Mouse (Mus musculus) layer of hippocampus, adult 11-12 months (tissue): ENCODE measurements around the gene Ubd.
A peak's percentile ranks its signal among the peaks of the same experiment; 100 is the strongest.
"Not testable (repeated sequence)": the region's sequence is repeated elsewhere in the genome, so short reads cannot be mapped to it uniquely, and the experiment has no call there.

Experiments
- DNase-seq: peaks from one replicate; pipeline ENCODE4 v3.0.0; 2022; ENCODE audit warnings: low spot score

Gene Ubd

DNA sequence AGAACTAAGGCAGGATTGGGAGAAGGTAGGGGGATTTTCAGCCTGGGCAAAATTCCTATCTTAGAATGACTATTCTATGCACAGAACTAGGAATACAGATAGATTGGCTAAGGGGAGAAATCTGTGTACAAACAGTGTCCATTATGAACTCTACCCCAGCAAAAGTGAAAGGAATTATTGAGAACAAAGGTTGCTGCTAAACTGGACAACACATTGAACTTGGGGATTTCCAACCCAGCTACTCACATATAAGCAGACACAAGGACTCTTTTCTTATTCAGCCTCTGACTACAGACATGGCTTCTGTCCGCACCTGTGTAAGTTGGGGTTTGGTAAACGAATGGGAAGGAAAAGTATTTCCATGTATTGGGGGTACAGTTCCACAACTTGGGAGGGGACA, at the start of gene Ubd:
Gene Ubd, plus strand, starts transcription at position 237 of the 400 bp plus-strand sequence.
- DNase-seq: no peak

DNA sequence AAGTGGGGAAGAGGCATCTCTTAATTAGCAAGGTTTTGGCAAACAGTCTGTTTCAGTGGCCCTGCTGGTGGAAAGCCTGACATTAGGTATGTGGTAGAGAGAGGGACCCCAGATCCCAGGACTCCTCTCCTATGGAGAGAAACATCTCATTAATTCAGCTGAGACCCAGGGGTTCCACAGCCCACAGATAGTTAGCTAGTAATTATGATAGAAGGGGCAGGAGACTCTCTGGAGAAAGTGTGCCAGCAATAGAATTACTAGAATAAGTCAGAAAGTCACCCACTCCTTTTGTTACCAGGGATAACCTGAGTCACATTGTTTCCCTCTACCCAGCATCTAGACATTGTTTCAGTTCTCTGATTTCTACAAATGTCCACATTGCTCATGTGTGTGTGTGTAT, 32.3 kb upstream of the Ubd start, which contains the start of gene Olfr93:
Gene Olfr93, minus strand, starts transcription at position 101 of the 400 bp plus-strand sequence.
- DNase-seq: no peak

- no peak for DNase-seq
Measured at GRCm38 (mm10) chr17:37185474-37185873, 8.2 kb upstream of the Ubd start.

GRCm38 (mm10) chr17:37190711-37191110, 3.0 kb upstream of the Ubd start:
- peak; percentile 58 for DNase-seq

- DNase-seq: no peak
Measured at GRCm38 (mm10) chr17:37193032-37193431, 660 bp upstream of the Ubd start.

- no peak for DNase-seq
Measured at GRCm38 (mm10) chr17:37194782-37195181, 1.1 kb downstream of the Ubd start.

DNA sequence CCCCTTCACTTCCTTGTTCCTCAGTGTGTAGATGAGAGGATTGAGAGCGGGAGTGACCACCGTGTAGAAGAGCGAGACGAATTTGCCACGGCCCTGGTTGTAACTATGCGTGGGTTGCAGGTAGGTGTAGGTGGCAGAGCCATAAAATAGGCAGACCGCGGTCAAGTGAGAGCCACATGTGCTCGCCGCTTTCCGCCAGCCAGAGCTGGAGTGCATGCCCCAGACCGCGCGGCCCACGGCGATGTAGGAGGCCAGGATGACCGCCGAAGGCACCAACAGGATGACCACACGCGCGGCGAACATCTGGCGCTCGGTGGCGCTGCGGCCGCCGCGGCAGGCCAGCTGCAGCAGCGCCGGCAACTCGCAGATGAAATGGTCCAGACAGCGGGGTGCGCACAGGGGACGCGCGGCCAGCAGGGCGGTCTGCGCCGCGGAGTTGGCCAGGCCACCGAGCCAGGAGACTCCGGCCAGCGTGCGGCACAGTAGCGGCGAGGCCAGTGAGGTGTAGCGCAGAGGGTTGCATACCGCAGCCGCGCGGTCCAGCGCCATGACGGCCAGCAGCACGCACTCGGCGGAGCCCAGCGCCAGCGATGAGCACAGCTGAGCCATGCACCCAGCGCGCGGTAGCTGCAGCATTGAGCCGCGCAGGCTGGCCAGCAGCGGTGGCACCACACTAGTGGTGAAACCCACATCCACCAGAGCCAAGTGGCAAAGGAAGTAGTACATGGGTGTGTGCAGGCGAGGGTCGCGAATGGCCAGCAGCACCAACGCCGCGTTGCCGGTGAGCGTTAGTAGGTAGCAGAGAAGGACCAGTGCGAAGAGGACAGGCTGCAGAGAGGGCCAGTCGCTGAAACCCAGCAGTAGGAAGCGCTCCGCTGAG, 3.4 kb downstream of the Ubd start:
- no peak for DNase-seq

DNA sequence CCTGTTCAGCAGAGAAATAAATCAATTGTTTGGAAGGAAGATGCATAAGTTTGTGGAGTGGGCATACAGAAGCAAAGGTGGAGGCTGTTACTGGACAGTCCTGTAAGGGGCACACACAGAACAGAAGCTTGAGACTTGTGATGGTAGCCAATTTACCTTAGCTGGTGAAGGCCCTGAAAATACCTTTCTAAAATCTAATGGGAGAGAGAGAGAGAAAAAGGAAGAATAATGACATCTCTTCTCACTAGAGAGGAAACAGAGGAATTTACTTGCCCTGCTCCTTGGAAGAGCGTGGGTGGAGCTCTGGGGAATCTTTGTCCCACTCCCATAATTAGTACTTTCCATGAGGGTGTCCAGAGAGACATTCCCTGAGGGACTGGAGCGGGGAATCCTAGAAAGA, 7.2 kb downstream of the Ubd start, which contains the start of gene Olfr94:
Gene Olfr94, minus strand, starts transcription at position 101 of the 400 bp plus-strand sequence.
- DNase-seq: no peak

DNA sequence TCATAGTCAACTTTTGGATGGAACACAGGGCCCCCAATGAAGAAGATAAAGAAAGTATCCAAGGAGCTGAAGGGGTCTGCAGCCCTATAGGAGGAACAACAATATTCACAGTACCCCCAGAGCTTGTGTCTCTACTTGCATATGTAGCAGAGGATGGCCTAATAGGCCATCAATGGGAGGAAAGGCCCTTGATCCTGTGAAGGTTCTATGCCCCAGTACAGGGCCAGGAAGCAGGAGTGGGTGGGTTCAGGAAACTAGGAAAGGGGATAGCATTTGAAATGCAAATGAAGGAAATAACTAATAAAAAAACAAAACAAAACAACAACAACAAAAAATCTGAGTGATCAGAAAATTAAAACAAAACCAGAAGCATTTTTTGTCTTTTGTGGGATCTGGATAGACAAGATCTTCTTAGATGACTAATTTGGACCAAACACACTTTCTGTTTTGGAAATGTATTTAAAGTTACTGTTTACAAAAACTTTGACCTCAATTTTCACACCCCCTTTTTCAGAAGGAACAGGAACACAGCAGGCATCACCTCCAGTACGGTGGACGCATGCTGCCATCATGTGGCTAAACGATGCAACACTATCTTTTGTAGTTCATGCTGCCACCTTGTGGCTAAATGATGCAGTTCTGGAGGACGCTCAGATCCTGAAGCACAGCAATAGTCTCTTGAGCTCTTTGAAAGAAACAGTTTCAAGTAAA, 9.7 kb downstream of the Ubd start:
- peak; percentile 93 for DNase-seq

GRCm38 (mm10) chr17:37203917-37204236, 10.2 kb downstream of the Ubd start:
- DNase-seq: no peak

GRCm38 (mm10) chr17:37210884-37211768, 17.4 kb downstream of the Ubd start:
- DNase-seq: peak; percentile 12

GRCm38 (mm10) chr17:37213018-37213417, 19.3 kb downstream of the Ubd start, which contains the start of gene Olfr95:
Gene Olfr95, minus strand, starts transcription at chr17:37213118.
- no peak for DNase-seq

GRCm38 (mm10) chr17:37218486-37218885, 24.8 kb downstream of the Ubd start:
- DNase-seq: no peak

DNA sequence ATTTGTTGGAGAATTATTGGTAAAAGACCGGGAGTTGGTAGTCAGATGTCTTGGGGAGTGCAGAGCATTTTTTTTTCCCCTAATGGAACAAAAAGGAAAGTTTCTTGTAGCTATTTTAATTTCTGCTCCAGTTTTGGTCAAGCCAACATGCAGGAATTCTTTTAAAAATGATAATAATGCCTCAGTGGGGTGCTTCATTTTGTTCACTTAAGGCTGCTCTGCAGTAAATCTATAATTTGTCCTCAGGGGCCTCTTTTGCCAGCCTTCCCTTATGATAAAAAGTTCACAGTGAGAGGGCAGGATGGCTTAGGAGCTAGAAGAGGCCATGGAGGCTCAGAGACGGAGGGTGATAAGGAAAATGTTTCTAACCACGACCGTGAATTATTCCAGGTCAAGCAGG, 26.2 kb downstream of the Ubd start, which contains the start of gene Olfr96:
Gene Olfr96, plus strand, starts transcription at position 301 of the 400 bp plus-strand sequence.
- DNase-seq: no peak

GRCm38 (mm10) chr17:37221879-37222278, 28.2 kb downstream of the Ubd start:
- no peak for DNase-seq

- not testable (repeated sequence) for DNase-seq
Measured at GRCm38 (mm10) chr17:37237230-37237629, 43.5 kb downstream of the Ubd start, which contains the start of gene Olfr97. Gene Olfr97, minus strand, starts transcription at chr17:37237330.

- no peak for DNase-seq
Measured at GRCm38 (mm10) chr17:37242198-37242597, 48.5 kb downstream of the Ubd start.
